Mouse (Mus musculus): ENCODE results near the gene Cypt2. TPM values are rescaled to one million over a fixed set of nuclear protein-coding genes. Genes with fewer than 3 reads are reported as not detected.
"Not testable (repeated sequence)": the region's sequence is repeated elsewhere in the genome, so short reads cannot be mapped to it uniquely, and the experiment has no call there.

The Cypt2 gene
- not detected in 2 replicates for polyA plus RNA-seq (2015; fragmentation: Nextera tagmentation; extraction: Ambion mirVana)

GRCm38 (mm10) chrX:105499472-105499871 is at the start of gene Cypt2:
Gene Cypt2 (plus strand): TSS chrX:105499772.
- 88% methylated on average over 4 of the region's 4 CpGs for WGBS
- not testable (repeated sequence) for H3K27me3 ChIP-seq; H3K9me3 ChIP-seq; ATAC-seq (ENCODE audit: low FRiP score); H3K36me3 ChIP-seq; H3K4me1 ChIP-seq (replicated peaks); H3K27ac ChIP-seq; H3K9ac ChIP-seq; H3K4me2 ChIP-seq; H3K4me3 ChIP-seq

- ATAC-seq (ENCODE audit: low FRiP score): no peak
- no peak overlapping the region for H3K9ac ChIP-seq
- no peaks in the 10 kb centered on the region for H3K9me3 ChIP-seq
- 47% methylated on average over 6 of the region's 6 CpGs for WGBS
- H3K4me3 ChIP-seq: no peak overlapping the region
- H3K4me2 ChIP-seq: no peak overlapping the region
- no peaks in the 10 kb centered on the region for H3K4me1 ChIP-seq (replicated peaks)
- H3K27me3 ChIP-seq: no peaks in the 10 kb centered on the region
- H3K27ac ChIP-seq: no peak overlapping the region
- H3K36me3 ChIP-seq: no peaks in the 10 kb centered on the region
These were observed 46.7 kb downstream of the Cypt2 start for GRCm38 (mm10) chrX:105546234-105546633.

Measured in hindbrain, embryonic 13.5 days (tissue).